Mouse (Mus musculus): ENCODE measurements at regions not wholly inside any gene's neighbourhood (a gene's known extent, or its start where the extent isn't known, plus 50 kb on each side); places are given as distances from the start of the nearest gene placed in this dataset.

DNA sequence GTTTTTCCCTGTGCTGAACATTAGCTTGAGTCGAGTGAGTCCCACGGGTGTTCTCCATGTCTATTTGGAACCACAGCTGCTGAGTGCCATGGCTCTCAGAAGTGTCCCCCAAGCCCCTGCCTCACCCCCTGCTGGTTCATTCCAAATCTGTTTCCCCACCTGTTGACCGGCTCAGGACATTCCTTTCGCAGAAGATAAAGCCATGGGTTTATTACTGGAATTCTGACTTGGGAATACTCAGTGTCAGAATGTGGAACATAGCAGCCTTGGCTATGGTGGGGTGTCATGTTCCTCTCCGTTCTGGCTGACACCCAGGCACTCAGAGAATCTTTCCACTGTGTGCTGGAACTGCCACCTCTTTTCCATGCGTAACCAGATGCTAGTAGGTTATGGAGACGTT, 148.7 kb upstream of the Ankrd50 start:
- Histone ChIP-seq H3K9me3 (no peaks in the 10 kb centered on the region), H3K36me3 (no peaks in the 10 kb centered on the region), H3K27ac (no peak overlapping the region), H3K4me3 (no peak overlapping the region), H3K4me1 (replicated peaks) (no peaks in the 10 kb centered on the region), H3K9ac (no peak overlapping the region), H3K27me3 (no peaks in the 10 kb centered on the region), H3K4me2 (no peak overlapping the region)
- no peak for ATAC-seq (ENCODE audit: low FRiP score)
- WGBS, result 68% methylated on average over 7 of the region's 7 CpGs

DNA sequence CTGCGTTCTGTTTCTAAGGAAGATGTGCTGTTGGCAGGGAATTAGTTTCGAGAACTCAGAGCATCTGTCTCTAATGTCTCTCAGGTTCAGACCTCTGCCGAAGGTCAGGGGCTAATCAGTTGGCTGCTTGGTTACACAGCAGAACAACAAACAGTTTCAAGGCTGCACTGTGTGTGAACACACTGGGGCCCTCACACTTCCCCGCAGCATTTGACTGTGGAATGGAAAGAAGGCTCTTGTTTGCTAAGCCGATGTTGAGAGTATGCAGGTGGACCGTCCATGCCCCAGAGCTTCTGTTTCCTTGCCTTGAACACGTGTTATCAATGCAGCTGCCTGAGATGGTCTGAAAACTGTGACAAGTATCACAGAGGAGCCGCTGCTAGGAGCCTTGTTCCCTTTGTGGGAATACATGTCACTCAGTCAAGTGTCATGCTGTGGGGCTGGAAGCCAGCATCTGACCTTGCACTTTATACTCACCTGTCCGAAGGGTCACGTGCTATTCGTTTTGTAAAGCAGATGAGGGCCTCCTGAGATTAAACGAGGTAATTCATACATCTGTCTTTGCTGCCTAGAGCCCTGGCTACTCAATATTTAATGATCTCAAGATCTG, 141.0 kb upstream of the Ankrd50 start:
- WGBS, result 63% methylated on average over 12 of the region's 12 CpGs
- Histone ChIP-seq H3K27ac (no peak overlapping the region), H3K9me3 (no peaks in the 10 kb centered on the region), H3K27me3 (no peaks in the 10 kb centered on the region), H3K4me3 (no peak overlapping the region), H3K36me3 (no peaks in the 10 kb centered on the region), H3K9ac (no peak overlapping the region; the same call in 1 of the 2 replicates), H3K4me2 (no peak overlapping the region), H3K4me1 (replicated peaks) (peaks cover 8% of the 10 kb centered on the region)
- ATAC-seq (ENCODE audit: low FRiP score), result no peak

DNA sequence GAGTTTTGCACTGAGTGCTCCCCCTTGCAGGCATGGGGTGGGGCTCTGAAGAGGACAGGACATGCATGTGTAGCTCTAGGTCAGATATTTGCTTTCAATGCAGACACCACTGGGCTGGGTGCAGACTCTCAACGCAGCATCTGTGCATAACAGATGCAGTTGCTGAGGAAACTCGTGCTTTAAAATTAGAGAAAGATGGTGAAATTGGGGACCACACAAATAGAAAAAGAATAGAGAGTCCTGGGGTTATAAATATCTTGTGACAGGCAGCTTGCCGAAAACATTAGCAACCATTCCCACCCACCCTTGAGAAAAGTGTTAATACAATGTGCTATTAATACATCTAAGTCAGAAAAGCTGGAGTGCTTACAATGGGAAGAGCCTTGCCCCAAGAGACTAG, 133.3 kb upstream of the Ankrd50 start:
- ATAC-seq (ENCODE audit: low FRiP score), result no peak
- Histone ChIP-seq H3K4me1 (replicated peaks) (peaks cover 4% of the 10 kb centered on the region; the same call in 1 of the 2 replicates), H3K9me3 (no peaks in the 10 kb centered on the region), H3K4me2 (no peak overlapping the region), H3K27me3 (no peaks in the 10 kb centered on the region), H3K9ac (no peak overlapping the region), H3K36me3 (no peaks in the 10 kb centered on the region), H3K4me3 (no peak overlapping the region), H3K27ac (no peak overlapping the region)
- WGBS, result 27% methylated on average over 3 of the region's 3 CpGs

DNA sequence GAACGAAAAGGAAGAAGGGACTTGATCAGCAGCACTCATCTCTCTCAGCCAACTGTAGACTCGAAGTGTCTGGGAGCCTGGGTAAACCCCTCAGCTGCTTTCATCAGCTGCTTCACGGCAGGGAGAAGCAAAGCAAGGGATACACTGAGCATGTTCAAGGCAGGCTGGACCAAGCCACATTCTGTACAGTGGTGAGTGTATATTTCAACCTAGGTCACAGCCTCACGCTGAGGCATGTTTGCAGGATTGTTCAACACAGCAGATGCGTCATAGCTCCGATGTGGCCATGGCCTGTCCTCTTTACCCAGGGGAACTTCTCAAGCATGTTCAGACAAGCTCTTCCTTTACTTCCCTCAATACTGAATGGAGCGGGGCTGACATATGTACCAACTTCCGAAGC, 132.6 kb upstream of the Ankrd50 start:
- Histone ChIP-seq H3K4me1 (replicated peaks) (peaks cover 4% of the 10 kb centered on the region; the same call in 1 of the 2 replicates), H3K9ac (no peak overlapping the region), H3K4me3 (no peak overlapping the region), H3K36me3 (no peaks in the 10 kb centered on the region), H3K4me2 (no peak overlapping the region), H3K9me3 (no peaks in the 10 kb centered on the region), H3K27ac (no peak overlapping the region), H3K27me3 (no peaks in the 10 kb centered on the region)
- WGBS, result 80% methylated on average over 8 of the region's 8 CpGs
- ATAC-seq (ENCODE audit: low FRiP score), result no peak

DNA sequence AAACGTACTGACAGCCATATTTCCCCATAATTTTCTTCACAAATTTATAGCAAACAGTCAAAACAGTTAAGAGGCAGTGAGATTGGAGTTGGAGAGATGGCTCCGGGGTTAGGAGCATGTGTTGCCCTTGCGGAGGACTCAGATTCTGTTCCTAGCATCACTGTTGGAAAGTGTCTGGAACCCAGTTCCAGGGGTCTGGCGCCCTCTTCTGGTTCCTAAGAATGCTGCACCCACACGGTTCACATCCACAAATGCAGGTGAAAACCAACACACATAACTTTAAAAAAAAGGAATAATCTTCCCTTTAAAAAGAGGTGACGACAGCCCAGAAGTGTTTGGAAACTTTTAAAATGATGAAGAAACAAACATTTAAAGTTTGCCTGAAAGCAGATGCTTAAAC, 129.1 kb upstream of the Ankrd50 start:
- no peaks in the 10 kb centered on the region for H3K9me3 ChIP-seq
- 79% methylated on average over 6 of the region's 6 CpGs for WGBS
- no peak overlapping the region for H3K9ac ChIP-seq
- peaks cover 4% of the 10 kb centered on the region; the same call in 1 of the 2 replicates for H3K4me1 ChIP-seq (replicated peaks)
- no peak for ATAC-seq (ENCODE audit: low FRiP score)
- no peak overlapping the region for H3K27ac ChIP-seq
- no peaks in the 10 kb centered on the region for H3K36me3 ChIP-seq
- no peaks in the 10 kb centered on the region for H3K27me3 ChIP-seq
- H3K4me2 ChIP-seq, result no peak overlapping the region
- H3K4me3 ChIP-seq, result no peak overlapping the region

DNA sequence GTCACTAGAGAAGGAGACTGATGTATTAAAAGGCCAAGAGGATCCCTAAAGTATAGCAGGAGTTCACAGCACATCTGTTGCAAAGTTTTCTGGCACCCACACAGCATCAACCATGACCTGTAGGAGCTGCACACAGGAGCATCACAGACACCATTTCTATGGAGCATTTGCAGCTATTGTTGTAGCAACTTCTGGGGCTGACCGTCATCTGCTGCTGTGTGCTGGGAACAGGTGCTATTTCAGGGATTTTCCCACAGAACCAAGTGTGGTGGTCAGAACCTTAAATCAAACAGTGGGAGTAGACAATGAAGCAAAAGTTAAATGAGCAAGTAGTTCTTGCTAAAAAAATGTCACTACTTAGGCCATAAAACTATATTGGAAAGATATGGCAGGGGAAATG, 106.9 kb upstream of the Ankrd50 start:
- Histone ChIP-seq H3K9me3 (no peaks in the 10 kb centered on the region), H3K36me3 (no peaks in the 10 kb centered on the region), H3K4me1 (replicated peaks) (no peaks in the 10 kb centered on the region), H3K27ac (no peak overlapping the region), H3K9ac (no peak overlapping the region), H3K4me3 (no peak overlapping the region), H3K27me3 (no peaks in the 10 kb centered on the region), H3K4me2 (no peak overlapping the region)
- ATAC-seq (ENCODE audit: low FRiP score), result no peak
- 90% methylated on average over 1 of the region's 1 CpGs for WGBS

DNA sequence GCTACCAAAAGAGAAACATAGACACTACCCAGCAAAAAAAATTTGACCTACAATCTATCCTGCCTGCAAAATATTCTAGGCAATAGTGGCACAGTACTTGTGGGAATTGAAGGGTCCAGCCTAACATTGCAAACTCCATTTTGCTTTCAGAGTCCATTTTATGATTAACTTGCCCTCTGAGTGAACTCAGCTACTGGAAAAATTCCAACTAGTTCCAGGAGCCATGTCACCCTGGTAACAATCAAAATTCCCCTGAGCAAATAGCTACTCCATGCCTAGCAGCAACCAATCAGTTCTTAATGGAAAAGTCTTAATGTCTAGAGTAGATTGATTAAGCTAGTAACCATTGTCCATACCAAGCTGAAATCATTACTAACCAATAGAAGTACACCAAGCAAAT, 104.3 kb upstream of the Ankrd50 start:
- no peak for ATAC-seq (ENCODE audit: low FRiP score)
- no peak overlapping the region for H3K27ac ChIP-seq
- no peak overlapping the region for H3K4me2 ChIP-seq
- H3K9ac ChIP-seq, result no peak overlapping the region
- no peaks in the 10 kb centered on the region for H3K36me3 ChIP-seq
- no peak overlapping the region for H3K4me3 ChIP-seq
- H3K9me3 ChIP-seq, result no peaks in the 10 kb centered on the region
- H3K4me1 ChIP-seq (replicated peaks), result no peaks in the 10 kb centered on the region
- H3K27me3 ChIP-seq, result no peaks in the 10 kb centered on the region

DNA sequence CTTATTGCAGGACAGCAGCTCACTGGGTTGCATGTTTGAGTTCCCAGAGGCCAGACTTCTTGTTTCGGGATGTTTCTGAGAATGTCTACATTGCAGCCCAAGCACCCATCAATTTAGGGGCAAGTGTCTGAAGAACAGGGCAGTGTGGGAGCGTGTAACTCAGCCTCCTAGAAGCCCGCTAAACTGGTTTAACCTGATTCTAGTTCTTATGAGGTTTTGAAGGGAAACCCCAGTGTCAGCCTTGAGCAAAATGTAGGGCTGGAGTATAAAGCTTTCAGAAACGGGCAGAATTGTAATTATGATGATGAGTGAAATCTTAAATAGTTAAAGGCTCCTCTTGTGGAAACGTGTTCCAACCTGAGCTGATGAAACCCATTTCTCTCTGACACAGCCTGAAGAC, 100.9 kb upstream of the Ankrd50 start:
- Histone ChIP-seq H3K27ac (no peak overlapping the region), H3K9me3 (no peaks in the 10 kb centered on the region), H3K4me1 (replicated peaks) (no peaks in the 10 kb centered on the region), H3K27me3 (no peaks in the 10 kb centered on the region), H3K4me3 (no peak overlapping the region), H3K4me2 (no peak overlapping the region), H3K36me3 (no peaks in the 10 kb centered on the region), H3K9ac (no peak overlapping the region)
- 87% methylated on average over 5 of the region's 5 CpGs for WGBS
- no peak for ATAC-seq (ENCODE audit: low FRiP score)

DNA sequence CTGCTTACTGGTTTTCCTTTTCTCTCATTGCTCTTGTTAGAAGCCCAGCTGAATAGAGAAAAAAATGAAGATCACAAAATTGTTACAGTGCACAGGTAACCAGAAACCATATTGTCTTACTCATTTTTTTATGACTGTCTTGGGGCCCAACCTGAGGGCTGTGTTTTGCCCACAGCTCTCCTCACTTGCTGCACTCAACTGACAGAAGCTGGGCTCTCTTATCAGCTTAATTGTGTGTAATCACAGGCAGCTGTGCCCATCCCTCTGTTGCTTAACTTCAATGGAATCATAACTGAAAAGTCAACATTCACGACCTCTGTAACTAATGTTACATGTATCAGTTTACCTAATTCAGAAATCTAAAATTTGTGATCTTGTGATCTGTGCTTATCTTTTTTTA, 95.1 kb upstream of the Ankrd50 start:
- H3K27ac ChIP-seq, result no peak overlapping the region
- H3K9ac ChIP-seq, result no peak overlapping the region
- no peak overlapping the region for H3K4me2 ChIP-seq
- H3K4me3 ChIP-seq, result no peak overlapping the region
- no peak for ATAC-seq (ENCODE audit: low FRiP score)
- no peaks in the 10 kb centered on the region for H3K4me1 ChIP-seq (replicated peaks)
- no peaks in the 10 kb centered on the region for H3K27me3 ChIP-seq
- H3K9me3 ChIP-seq, result no peaks in the 10 kb centered on the region
- WGBS, result 83% methylated on average over 1 of the region's 1 CpGs
- no peaks in the 10 kb centered on the region for H3K36me3 ChIP-seq

DNA sequence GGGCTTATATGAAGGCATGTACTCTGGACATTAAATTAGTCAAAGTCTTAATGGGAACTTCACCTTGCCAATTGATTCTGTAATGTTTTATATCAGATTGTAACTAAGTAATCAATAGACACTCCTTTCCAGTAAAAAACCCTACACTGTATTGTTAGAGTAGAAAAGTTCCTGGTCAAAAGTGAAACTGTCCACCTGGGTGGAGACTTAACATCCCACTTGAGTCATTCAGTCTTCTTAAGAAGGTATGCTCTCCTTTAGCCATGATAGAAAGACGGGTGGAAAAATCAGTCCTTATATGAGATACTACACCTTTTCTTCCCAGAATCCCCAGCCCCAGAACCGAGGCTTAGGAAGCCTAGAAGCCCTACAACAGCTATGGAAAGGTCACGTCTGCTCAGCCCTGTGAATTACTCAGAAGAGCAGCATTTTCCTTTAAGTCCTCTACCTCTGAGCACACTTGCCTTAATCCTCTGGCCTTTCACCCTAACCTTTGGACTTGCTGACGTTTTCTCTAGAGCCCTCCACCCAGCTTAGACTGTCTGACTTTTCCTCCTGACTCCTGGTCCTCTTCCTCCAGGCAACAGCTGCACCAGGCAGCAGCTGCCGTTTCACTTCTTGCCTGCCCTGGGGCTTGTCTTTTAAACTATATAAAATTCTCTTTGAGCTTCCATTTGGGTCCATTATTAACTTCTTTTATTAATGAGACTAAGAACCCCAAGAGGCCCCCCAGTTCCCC, 93.4 kb upstream of the Ankrd50 start:
- Histone ChIP-seq H3K4me2 (no peak overlapping the region), H3K9me3 (no peaks in the 10 kb centered on the region), H3K27ac (no peak overlapping the region), H3K36me3 (no peaks in the 10 kb centered on the region), H3K27me3 (no peaks in the 10 kb centered on the region), H3K4me3 (no peak overlapping the region), H3K4me1 (replicated peaks) (no peaks in the 10 kb centered on the region), H3K9ac (no peak overlapping the region)
- WGBS, result 59% methylated on average over 5 of the region's 5 CpGs
- no peak for ATAC-seq (ENCODE audit: low FRiP score)

DNA sequence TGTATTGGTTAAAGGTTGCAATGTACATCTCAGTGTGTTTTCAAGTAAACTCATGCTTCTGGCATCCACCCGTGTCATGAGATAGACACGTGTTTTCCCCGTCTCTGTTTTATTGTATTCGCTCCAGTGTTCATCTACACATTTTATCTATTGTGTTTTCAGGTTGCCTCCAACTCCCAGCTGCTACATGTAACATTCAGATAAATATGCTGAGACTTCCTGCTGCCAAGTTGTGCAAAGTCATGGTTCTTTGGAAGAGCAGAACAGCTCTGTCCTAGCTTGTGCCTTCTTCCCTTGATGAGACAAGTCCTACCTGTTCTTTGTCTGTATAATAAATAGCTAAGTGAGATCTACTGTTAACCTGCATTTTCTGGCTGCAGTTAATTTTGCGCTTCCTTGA, 89.0 kb upstream of the Ankrd50 start:
- no peak overlapping the region for H3K27ac ChIP-seq
- H3K9me3 ChIP-seq, result no peaks in the 10 kb centered on the region
- H3K27me3 ChIP-seq, result no peaks in the 10 kb centered on the region
- no peak overlapping the region for H3K4me3 ChIP-seq
- no peak overlapping the region for H3K4me2 ChIP-seq
- 92% methylated on average over 5 of the region's 5 CpGs for WGBS
- no peak overlapping the region for H3K9ac ChIP-seq
- ATAC-seq (ENCODE audit: low FRiP score), result no peak
- no peaks in the 10 kb centered on the region for H3K36me3 ChIP-seq
- peaks cover 11% of the 10 kb centered on the region for H3K4me1 ChIP-seq (replicated peaks)

DNA sequence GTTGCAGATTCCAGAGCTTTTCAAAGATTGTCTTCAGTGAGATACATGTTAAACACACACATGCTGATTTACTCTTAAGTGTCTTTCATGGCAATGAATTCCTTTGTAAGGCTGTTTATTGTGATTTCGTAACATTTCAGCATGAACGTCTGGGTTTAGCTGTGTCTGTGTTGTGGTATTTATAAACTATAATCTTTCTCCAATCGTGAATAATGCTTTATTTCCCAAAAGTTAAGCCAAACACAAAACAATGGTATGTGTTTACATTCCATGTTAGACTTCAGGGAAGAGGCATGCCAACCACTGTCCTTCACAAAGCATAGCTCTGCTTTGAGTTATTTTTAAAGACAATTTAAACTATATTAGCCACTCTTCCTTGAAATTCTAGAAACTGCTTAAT, 87.5 kb upstream of the Ankrd50 start:
- 77% methylated on average over 3 of the region's 3 CpGs for WGBS
- no peak overlapping the region for H3K27ac ChIP-seq
- H3K4me1 ChIP-seq (replicated peaks), result peaks cover 19% of the 10 kb centered on the region
- no peaks in the 10 kb centered on the region for H3K36me3 ChIP-seq
- H3K27me3 ChIP-seq, result no peaks in the 10 kb centered on the region
- ATAC-seq (ENCODE audit: low FRiP score), result no peak
- H3K9ac ChIP-seq, result no peak overlapping the region
- H3K9me3 ChIP-seq, result no peaks in the 10 kb centered on the region
- no peak overlapping the region for H3K4me3 ChIP-seq
- no peak overlapping the region for H3K4me2 ChIP-seq

DNA sequence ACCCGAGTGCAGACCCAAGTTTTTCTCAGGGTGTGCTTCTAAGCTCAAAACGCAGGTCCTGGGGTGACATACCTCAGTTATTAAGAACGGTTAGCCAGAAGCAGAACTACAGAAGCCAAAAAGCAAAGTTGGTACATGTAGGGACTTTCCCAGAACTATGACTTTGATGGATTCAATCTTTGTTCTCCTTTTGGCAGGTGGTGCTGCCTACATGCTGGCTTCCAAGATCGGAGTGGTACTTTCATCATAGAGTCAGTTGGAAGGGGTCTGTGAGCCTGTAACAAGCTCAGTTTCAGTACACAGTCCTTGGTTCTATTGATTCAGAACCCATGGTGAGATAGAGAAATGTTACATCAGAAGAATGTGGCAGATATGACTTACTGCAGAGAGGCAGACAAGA, 86.6 kb upstream of the Ankrd50 start:
- 94% methylated on average over 4 of the region's 4 CpGs for WGBS

More for the DNA sequence above, 86.6 kb upstream of the Ankrd50 start:
- Histone ChIP-seq H3K4me2 (no peak overlapping the region), H3K9ac (no peak overlapping the region), H3K4me1 (replicated peaks) (peaks cover 19% of the 10 kb centered on the region), H3K27me3 (no peaks in the 10 kb centered on the region), H3K36me3 (no peaks in the 10 kb centered on the region), H3K27ac (no peak overlapping the region), H3K9me3 (no peaks in the 10 kb centered on the region), H3K4me3 (no peak overlapping the region)
- no peak for ATAC-seq (ENCODE audit: low FRiP score)

All from hindbrain, embryonic 13.5 days (tissue).